Mouse (Mus musculus) embryo, embryonic 11 days (tissue): ENCODE results near the gene Htr3b.
A peak's percentile ranks its signal among the peaks of the same experiment; 100 is the strongest.
"Not testable (repeated sequence)": the region's sequence is repeated elsewhere in the genome, so short reads cannot be mapped to it uniquely, and the experiment has no call there.

Source experiments
- DNase-seq: peaks from one replicate; pipeline ENCODE4 v3.0.0-alpha.2; 2015

Htr3b gene

DNA sequence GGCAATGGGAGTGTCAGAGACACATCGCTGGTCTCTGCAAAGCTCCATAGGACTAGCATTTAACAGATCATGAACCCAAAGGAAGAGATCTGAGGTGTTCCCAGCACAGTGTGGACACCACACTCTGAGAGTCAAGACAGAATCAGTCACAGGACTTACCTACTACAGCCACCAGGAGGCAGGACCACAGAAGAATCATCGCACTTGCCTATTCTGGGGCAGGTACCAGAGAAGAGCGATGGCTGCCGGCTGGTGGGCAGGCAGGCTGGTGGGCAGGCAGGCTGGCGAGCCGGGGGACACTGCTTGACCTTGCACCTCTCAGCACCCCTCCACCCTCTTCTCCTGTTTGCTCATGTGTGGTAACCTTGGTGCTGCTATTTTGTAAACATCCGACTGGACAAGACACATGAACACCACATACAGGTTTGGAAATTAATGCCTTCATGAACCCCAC is at the start of gene Htr3b:
TSS of gene Htr3b (minus strand) at position 404 of the 454 bp plus-strand sequence.
- no peak for DNase-seq

DNA sequence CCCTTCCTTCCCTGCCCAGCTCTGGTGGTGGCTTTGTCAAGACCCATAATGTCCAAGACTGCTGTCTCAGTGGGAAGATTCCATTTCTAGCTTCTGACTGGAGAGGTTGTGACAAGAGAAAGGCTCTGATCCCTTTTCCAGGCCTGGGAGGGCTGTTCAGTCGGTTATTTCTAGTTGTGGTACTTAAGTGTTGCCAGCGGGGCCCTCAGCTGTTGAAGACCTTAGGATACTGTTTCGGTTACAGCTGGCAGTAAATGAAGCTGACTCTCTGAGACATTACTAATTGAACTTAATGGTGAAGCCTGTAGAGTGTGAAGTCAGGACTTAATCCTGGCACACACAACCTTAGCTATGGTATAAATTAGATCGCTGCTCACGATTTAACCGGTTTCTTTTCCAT is 34.5 kb upstream of the Htr3b start:
- no peak for DNase-seq

DNA sequence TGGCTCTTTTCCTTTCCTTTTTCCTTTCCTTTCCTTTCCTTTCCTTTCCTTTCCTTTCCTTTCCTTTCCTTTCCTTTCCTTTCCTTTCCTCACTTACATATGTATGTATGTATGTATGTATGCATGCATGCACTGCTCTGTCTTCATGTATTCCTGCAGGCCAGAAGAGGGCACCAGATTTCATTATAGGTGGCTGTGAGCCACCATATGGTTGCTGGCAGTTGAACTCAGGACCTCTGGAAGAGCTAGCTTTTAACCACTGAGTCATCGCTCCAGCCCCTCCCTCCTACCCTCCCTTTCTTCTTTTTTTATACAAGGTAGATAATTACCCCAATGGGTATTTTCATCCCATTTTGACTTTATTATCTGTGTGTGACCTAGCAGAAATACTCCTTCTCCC is 30.9 kb upstream of the Htr3b start:
- DNase-seq = no peak

DNA sequence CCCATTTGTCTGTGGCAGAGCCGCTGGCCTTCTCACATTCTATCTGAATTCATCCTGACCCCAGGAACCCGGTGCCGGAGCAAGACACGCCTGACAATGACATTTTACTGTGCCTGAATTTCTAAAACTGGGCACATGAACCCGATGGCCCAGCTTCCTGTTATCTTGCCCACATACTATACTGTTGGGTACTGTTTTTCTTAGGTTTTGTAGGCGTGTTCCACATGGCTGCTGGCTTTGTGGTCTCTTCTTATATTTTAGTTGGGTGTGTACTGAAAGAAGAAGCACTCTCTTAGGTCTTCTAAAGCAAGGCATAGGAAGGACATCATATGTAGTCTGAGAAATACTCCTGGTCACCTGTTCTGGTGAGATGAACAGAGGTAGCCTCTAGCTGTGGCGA is 30.0 kb upstream of the Htr3b start:
- no peak for DNase-seq

DNA sequence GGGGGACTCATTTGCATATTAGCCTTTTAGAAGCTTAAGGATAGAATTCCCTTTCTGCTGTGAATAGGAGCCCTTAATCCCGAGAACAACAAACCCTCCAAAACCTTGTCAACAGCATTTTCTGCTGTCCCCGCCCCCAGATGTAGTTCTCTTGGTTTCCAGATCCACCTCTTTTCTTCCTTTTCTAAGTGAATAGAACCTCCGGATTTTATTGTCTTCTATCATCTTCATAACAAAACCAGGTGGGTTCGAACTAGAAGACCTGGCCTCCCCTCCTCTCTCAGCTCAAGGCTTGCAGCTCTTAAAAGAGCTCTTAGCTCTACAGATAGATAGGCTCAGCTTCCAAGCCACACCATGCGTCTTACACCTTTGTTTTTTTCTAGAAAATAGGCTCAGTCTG is 26.9 kb upstream of the Htr3b start:
- no peak for DNase-seq

DNA sequence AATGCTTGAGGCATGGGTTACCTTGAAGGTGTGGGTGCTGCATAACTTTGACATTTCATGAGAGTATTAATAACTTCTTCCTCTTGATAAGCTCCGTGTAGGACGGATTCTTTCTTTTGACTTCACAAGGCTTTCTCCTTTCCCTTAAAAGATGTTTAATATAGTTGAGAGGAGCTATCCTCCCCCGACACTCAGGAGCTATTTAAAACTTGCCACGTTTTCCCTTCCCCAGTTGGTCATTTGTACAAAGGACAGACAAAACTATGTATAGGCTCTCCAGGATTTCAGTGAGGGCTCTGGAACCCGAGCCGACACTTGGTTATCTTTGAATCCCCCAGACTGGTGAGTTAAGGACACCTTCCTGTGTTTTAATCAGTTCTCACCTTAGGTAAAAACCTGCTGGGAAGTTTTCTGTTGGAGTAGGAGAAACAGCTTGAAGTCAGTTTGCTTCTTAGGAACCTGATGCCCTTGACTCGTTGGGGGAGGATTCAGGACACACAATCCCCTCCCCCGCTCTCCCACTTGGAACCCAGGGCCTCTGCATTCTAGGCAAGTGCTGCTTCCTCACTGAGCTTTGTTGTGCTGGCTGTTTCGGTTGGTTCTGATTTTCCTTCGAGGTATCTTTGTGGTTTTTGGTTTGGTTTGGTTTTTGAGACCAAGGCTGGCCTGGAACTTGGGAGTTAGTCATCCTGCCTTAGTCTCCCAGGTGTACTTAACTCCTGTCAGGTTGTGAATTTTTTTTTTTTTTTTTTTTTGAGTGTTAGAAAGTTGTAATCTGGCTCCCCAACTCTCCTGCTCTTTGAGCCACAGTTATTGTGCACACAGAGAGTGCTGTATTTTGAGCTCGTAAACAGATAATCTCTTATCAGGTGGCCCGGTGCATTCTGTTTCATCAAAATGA is 22.7 kb upstream of the Htr3b start:
- DNase-seq = peak; percentile 67

DNA sequence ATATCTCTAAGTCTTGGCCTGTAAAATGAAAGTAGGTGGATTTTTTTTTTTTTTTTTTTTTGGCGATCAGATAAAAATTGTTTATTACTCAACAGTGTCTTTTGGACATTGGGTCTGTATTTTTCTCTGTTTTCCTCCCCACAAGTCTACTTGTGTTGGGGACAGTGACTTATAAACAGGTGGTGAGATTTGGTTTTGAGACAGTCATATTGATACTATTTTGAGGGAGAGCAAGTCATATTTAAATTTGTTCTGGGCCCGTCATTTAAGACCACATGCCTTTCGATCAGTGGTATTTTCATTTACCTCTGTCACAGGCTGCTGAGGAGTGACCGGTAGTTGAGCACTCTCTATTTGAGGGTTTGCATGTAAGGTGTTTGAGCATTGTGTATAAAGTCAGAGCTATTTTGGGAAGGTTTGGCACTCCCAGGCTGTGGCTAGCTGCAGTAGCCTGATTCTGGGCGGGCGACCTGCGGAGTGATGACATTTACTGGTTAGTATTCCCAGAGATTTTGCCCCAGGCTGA is 21.9 kb upstream of the Htr3b start:
- DNase-seq = peak; percentile 37

DNA sequence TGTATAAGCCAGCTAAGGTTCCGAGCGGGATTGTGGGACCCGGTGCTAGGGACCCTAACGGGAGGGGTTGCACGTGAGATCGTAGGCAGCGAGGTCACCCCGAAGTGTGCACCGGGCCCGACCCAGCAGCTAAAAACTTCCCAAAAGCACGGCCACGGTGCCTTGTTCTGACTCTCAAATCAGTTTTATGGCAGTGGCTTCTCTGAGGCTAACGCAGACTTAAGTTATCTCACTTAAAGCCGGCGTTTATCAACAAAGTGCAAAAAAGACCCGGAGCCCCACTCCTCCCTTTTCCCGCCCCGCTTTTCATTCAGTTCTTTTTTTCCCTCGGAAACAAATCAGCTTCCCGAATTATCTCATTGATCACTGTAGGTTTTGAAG is 20.9 kb upstream of the Htr3b start:
- peak; percentile 66 for DNase-seq

DNA sequence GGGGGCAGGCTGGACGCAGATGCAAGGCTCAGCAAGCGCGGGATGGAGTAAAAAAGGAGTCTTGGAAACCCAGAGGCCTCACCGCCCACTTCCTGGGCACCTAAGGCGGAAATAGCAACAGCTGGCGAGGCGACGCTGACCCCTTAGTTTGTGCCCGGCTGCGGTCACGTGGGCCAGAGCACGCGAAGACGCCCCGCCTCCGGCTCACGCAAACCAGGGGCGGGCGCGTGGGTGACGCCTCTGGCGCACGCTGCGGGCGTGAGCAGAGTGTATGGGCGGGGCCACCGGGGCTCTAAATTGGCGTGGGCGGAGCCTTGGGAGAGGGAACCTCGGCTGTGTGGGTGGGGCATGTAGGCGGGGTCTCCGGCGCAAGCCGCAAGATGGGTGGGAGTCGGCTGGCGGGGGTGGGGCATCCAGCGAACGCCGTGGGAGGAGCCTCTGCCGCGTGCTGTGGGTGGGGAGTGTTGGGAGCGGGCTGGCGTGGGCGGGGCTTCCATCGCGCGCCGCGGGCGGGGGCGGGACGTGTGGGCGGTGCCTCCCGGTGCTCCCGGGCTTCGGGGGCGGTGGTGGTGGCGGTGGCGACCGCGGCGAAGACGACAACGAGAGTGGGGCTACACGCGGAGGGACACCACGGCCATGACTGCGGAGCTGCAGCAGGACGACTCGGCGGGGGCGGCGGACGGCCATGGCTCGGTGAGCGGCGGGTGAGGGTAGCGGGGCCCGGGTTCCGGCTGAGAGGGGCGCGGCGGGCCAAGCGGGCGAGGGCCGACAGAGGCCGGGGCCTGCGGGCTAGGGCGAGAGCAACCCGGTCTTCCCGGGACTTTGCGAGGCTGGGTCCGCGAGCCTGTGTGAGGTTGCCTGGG is 20.3 kb upstream of the Htr3b start, which contains the start of gene Usp28:
TSS of gene Usp28 (plus strand) at position 531 of the 863 bp plus-strand sequence.
- DNase-seq = peak; percentile 100

DNA sequence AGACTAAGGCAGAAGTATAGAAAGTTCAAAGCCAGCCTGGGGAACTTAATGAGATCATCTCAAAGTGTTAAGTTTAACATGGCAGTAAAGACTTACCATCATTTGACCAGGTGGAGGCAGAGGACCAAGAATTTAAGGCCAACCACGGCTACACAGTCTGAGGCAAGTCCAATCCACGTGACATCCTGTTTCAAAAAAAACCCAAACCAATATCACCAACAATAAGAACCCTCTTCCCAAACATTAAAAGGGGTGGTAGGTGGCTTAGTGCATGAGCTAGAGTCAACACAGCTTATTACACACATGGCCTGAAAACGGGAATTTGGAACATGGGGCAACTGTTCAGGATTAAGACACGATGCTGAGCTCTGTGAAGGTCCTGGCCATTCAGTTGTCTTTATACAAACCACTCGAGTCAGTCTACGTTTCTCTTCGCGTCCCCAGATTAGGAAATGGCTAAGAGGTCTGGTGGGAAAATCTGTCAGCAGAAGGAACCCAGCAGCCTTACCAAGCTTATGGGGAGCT is 19.6 kb upstream of the Htr3b start:
- no peak for DNase-seq

DNA sequence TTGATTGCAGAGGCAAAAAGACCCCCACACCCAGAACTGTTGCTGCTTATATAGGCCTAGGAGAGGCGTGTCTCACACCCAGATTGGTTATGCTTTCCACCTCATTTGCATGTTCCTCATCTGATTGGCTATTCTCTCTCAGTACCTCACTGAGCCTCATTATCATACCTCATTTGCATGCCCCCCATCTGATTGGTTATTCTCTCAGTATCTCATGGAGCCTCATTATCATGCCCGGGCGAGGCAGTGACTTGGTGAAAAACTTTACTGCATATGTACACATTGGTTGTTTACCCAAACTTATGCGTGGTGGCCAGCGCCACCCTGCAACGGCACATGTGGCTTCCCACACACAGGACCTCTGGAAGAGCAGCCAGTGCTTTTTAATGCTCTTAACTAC is 19.0 kb upstream of the Htr3b start:
- DNase-seq = not testable (repeated sequence)

DNA sequence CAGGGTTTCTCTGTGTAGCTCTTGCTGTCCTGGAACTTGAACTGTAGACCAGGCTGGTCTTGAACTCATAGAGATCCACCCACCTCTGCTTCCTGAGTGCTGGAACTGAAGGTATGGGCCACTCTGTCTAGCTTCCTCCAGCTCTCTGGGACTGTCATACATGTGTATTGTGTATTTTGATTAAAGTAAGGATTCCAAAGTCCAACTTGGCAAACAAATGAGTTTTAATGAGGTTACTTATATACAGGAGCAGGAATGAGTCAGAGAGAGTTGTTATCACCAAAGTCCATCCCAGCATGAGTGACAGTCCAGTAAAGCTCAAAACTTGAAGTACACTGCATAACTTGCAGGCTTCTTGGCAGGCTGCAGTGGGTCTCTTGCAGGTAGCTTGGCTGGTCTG is 17.0 kb upstream of the Htr3b start:
- no peak for DNase-seq

DNA sequence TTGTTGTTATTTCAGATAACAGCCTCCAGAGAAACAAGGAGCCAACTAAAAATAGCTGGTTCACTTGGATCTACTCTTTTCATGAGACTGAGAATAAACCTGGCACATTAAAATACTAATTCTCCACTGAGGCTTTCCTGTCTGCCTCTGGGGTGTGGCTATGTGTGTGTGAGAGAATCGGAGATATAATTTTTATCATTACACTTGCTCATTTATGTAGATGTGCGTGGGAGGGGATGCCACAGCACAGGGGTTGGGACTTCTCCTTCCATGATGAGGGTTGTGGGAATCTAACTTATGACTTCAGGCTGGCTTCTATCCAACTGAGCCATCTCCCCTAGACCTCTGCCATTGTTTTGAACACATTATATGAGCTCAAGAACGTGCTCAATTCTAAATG is 16.0 kb upstream of the Htr3b start:
- DNase-seq = no peak

DNA sequence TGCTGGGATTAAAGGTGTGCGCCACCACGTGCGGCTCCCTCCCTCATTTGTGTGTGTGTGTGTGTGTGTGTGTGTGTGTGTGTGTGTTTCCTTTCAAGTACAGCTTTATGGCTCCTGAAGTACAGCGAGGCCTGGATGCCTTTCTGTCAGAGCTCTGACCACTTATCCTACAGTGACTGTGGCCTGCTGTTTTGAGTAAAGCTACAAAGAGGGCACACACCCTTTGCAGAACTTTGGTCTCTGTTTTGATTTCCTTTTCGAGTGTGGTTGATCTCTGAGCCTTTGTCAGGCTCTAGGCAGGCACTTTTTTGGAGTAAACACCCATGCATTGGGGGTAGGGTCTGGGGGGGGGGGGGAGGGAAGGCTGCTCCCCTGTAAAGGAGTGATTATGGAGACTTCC is 15.6 kb upstream of the Htr3b start:
- no peak for DNase-seq

DNA sequence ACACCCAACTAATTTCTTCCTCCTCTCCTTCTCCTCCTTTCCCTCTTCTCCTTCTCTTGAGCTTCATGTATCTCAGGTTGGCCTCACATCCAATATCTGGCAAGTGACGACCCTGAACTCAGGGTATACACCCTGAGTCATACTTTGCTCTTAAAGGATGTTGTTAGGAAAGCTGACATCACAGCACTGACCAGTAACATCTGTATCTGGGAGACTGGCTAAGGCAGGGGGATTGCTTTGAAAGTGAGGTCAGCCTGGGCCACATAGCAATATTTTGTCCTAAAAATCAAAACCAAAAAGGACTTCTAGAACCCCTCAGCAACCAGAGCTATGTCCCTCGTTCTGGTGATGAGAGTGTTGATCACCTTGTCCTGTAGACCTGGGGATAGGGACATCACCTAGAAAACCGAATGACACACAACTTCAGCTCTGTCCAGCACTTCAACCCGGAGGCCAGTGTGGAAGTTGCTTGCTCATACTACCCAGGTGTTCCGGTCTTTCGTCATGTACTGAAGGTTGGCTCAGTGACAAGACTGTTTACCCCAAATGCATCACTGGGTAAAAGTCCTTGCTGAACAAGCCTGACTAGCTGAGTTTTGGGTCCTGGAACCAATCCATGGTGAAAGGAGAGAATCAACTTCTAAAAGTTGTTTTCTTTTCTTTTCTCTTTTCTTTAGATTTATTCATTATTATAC is 12.0 kb upstream of the Htr3b start:
- no peak for DNase-seq

DNA sequence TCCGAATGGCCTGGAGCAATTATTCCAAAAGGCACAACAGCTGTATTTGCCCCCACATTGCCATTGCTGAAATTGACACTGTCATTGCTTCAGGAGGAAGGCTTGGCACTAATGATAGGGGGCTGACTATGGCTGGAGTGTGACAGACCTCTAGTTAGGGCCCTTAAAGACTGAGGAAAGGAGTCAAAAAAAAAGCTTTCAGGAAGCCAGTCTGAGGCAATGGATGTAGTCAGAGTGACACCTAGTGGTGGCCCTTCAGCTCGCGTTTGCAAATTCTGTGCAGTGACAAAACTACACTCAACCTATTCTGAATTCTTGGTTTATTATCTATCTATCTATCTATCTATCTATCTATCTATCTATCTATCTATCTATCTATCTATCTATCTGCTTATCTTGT is 7.7 kb upstream of the Htr3b start:
- peak; percentile 79 for DNase-seq

DNA sequence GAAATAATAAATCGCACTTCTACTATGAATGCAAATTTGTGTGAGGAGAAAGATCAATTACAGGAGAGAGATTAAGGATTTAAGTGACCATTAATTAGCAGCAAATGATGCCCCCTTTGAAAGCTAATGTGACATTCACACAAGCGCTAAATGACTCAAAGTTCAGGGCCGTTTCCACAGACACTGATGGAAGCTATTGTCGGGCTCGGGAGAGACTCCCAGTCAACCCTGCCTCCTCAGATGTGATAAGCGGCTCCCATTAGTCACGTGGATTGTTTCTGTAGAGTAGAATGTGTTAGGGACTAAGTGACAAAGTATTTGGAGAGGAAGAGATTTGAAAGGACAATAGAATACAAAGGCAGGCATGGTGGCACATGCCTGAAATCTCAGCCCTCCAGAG is 2.7 kb downstream of the Htr3b start:
- peak; percentile 33 for DNase-seq

DNA sequence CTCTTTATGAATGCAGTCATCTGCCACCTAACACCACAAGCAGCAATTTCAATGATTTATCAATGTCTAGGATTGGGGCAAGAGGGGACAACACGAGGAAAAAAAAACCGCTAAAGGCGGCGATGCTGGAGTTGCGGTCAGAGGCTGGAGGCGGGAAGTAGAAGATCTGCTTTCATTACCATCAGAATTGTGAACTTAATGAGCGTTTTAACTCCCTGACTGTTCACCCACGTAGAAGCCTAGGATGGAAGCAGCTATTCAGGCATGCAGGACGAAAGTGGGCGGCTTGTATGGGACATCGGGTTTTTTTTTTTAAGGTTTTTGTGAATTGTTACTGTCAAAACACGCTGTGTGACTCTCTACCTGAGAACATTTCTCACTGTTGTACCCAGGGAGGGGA is 3.5 kb downstream of the Htr3b start:
- DNase-seq = no peak

DNA sequence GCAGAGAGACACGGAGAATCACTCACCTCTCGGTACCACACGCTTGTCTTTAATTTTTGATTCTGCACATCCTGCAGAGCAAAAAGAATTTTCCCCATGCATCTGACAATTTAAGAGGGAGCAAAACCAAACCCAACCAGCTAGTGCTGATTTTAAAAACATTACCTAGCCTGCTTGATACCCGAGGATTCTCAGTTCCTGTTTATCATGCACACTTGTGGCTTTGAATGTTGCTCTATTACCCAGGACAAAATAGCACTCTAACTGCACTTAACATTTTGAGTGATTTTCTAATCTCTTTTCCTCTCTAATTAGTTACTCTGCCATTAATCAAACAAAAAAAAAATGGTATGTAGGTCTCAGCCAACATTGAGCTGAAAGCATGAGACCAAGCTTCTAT is 17.2 kb downstream of the Htr3b start:
- no peak for DNase-seq

DNA sequence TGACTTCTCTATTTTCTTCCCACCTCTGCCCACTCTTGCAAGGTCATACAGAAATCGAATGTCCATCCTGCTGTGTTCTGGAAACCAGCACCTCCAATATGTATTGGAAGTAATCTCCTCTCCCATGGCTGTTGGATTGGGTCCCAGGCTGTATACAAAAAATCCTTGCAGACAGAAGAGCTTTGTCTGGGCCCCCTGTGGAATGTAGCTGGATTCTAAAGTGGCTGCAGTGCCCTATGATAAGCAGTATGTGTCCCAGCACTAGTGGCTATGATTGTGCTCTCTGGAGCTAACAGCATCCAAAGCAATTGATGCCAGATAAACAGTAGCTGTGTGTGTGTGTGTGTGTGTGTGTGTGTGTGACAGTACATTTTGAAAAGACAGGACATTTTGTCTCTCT is 22.4 kb downstream of the Htr3b start:
- no peak for DNase-seq

DNA sequence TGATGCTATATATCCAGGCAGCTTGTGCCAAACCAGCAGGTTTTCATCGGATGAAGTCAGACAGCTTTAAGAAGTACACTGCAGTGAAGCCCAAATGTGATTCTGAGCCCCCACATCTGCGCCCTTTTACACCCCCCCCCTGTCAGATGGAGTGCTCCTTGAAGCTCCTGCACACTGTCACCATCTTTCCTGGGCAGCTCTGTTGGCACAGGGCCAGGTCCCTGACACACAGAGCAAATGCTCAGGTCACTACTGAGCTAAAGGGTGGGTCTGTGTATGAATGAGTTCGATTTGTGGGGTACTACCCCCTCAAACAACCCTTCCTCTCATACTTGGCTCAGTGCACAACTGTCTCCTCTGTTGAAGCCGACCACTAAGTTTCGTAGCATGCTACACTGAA is 35.4 kb downstream of the Htr3b start:
- no peak for DNase-seq

DNA sequence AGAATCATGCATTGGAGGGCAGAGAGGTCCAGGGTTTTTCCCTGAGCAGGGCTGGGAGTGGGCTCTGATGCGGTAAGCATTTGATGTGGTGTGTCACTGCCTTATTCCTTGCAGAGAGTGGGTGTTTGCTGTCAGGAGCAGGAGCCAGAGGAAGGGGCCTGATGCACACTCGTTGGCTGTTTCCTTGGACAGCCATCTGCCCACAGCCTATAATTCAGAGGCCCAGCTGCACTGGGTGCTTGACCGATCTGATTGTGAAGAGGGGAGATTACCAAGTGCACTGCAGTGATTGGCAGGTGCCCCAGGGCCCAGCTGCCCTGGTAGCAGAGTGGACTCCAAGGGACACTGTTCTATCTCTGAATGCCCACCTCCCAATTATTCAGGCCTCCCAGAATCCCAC is 36.0 kb downstream of the Htr3b start:
- DNase-seq = no peak
